Mouse (Mus musculus) liver, embryonic 16.5 days (tissue): Measurements from ENCODE around the gene Gpatch8. TPM values are rescaled to one million over a fixed set of nuclear protein-coding genes. Genes with fewer than 3 reads are reported as not detected.
A peak's percentile ranks its signal among the peaks of the same experiment; 100 is the strongest.

Experiments
- ATAC-seq: fragments of 200-750 bp; cut with Nextera tagmentation; 2 replicates; pipeline ENCODE4 v1.8.0; 2017; ENCODE audit warnings: low read depth, mild to moderate bottlenecking, moderate number of reproducible peaks, moderate library complexity
- H3K27ac ChIP-seq: fragments of 300-500 bp; sonication (generic); 2 replicates; pipeline ENCODE4 v1.5.1; 2014; ENCODE audit warnings: mild to moderate bottlenecking, low read length
- H3K27me3 ChIP-seq: fragments of 300-500 bp; sonication (generic); 2 replicates; pipeline ENCODE4 v1.6.1; 2014; ENCODE audit warnings: low read depth, low read length, mixed read lengths; ENCODE audit not compliant: control insufficient read depth, insufficient read depth
- H3K36me3 ChIP-seq: fragments of 300-500 bp; sonication (generic); 2 replicates; pipeline ENCODE4 v1.6.1; 2014; ENCODE audit warnings: mild to moderate bottlenecking; ENCODE audit not compliant: control insufficient read depth, insufficient read depth
- H3K4me1 ChIP-seq: fragments of 300-500 bp; sonication (generic); 2 replicates; pipeline ENCODE4 v1.6.1; 2014; ENCODE audit warnings: low read depth, low read length, mixed read lengths; ENCODE audit not compliant: control insufficient read depth
- H3K4me2 ChIP-seq: fragments of 300-500 bp; sonication (generic); 2 replicates; pipeline ENCODE4 v1.6.1; 2014; ENCODE audit warnings: low read depth, low read length, mixed read lengths
- H3K4me3 ChIP-seq: fragments of 300-500 bp; sonication (generic); 2 replicates; pipeline ENCODE4 v1.5.1; 2014; ENCODE audit warnings: low read depth, mild to moderate bottlenecking, low read length
- H3K9ac ChIP-seq: fragments of 300-500 bp; sonication (generic); 2 replicates; pipeline ENCODE4 v1.6.1; 2014; ENCODE audit warnings: low read depth, low read length
- H3K9me3 ChIP-seq: fragments of 300-500 bp; sonication (generic); replicated peaks from 2 replicates; pipeline ENCODE4 v1.6.1; 2016; ENCODE audit warnings: low read length; ENCODE audit not compliant: control insufficient read depth
- WGBS: fragments of 180-500 bp; shearing (Covaris S2); extraction: QIAGEN DNeasy Blood & Tissue Kit; methylation state at CpG from one replicate; pipeline ENCODE4 v1.1.7; 2014; ENCODE audit not compliant: insufficient replicate concordance; 5-methylcytosine and 5-hydroxymethylcytosine counted together
- polyA plus RNA-seq: library from polyadenylated mRNA; unstranded; fragments of >200 nt; fragmentation: Nextera tagmentation; extraction: Ambion mirVana; gene quantifications from 2 replicates; pipeline ENCODE4 v1.2.1, GENCODE M21; 2015

Gpatch8 gene
- polyA plus RNA-seq, 1 experiment from 2014 or later = 18.6 TPM

DNA sequence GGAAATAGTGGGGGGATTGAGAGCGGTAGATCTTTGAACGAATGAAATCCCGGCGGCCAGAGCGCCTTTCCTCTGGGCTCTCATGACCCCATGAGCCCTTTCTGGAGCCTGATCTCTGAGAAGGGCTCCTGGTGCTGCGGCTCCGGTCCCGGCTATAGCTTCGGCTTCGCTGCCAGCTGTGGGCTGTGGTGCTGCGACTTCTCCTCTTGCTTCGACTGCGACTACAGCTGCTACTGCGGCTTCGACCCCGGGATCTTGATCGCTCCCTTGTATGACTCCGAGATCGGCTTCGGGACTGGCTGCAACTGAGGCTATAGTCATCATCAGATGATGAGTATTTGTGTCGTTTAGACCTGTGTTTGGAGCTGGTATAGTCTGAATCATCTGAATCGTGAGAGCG, 76.6 kb downstream of the Gpatch8 start:
- Histone ChIP-seq H3K4me3 (no peak overlapping the region), H3K9ac (no peak overlapping the region), H3K4me1 (peaks cover 5% of the 10 kb centered on the region), H3K36me3 (peaks cover 42% of the 10 kb centered on the region), H3K9me3 (no peaks in the 10 kb centered on the region), H3K27ac (no peak overlapping the region), H3K4me2 (no peak overlapping the region), H3K27me3 (no peaks in the 10 kb centered on the region)
- WGBS = 92% methylated on average over 23 of the region's 23 CpGs
- no peak for ATAC-seq

GRCm38 (mm10) chr11:102478671-102479070, 77.5 kb downstream of the Gpatch8 start:
- no peak overlapping the region for H3K9ac ChIP-seq

DNA sequence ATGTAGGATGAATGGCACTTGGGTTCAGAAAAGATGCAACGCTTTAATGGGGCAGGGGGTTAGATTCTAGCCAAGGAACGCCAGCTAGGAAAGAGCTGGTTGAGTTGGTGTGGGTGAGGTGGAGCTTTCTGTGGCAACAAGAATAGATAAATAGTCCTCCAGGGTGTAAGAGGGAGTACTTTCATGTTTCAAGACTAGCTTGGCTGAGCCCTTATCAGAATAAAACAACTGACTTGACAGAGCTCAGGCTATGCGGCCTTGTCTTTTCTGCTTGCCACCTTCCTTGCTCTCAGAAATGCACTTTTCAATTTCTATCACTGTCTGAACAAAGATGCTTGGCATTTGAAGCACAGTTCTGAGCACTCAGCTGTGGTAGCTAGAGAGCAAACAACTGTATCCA, 81.2 kb downstream of the Gpatch8 start:
- no peak overlapping the region for H3K27ac ChIP-seq
- WGBS = 44% methylated on average over 3 of the region's 3 CpGs
- H3K9ac ChIP-seq = no peak overlapping the region
- peaks cover 17% of the 10 kb centered on the region for H3K36me3 ChIP-seq
- no peaks in the 10 kb centered on the region for H3K27me3 ChIP-seq
- H3K9me3 ChIP-seq = no peaks in the 10 kb centered on the region
- H3K4me2 ChIP-seq = no peak overlapping the region
- ATAC-seq = no peak
- H3K4me1 ChIP-seq = peaks cover 11% of the 10 kb centered on the region
- no peak overlapping the region for H3K4me3 ChIP-seq

More at GRCm38 (mm10) chr11:102478671-102479070, 77.5 kb downstream of the Gpatch8 start:
- Histone ChIP-seq H3K4me2 (no peak overlapping the region), H3K4me3 (no peak overlapping the region), H3K27me3 (no peaks in the 10 kb centered on the region), H3K4me1 (peaks cover 5% of the 10 kb centered on the region), H3K9me3 (no peaks in the 10 kb centered on the region), H3K36me3 (peaks cover 40% of the 10 kb centered on the region), H3K27ac (no peak overlapping the region)
- ATAC-seq = 0 out of 2 replicates have a peak, but pooled peaks have one; percentile 21
- 83% methylated on average over 3 of the region's 3 CpGs for WGBS

DNA sequence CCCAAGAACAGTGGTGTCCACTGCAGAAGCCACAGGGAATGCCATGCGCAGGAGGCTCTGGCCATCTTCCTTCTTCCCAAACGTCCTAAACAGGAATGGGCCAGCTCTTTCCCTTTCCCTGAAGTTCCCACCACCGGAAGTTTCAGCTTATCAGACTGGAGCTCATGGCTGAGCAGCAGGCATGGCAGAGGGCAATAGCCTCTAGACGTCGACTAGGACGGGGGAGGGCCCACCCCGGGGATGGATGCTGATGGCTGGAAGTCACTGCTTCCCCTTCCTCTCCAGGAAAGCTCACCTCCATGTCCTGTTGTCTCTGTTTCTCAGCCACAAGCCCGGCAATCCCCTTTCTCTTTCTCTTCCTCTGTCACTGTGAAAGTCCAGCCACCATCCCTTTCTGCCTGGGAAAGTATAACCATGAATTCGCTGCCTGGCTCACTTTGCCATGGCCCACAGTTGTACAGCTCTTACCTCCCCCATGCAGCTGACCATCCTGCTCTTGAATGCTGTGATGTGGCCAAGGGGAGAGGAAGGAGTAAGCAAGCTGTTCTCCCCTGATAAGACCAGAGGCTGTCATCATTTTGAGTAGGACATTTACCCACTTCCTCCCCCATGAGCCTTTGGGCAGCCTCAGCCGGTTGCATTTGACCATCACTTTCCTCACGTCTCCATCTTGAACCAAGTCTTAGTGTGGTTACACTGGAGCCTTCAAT, 86.4 kb downstream of the Gpatch8 start, which contains the start of gene Itga2b:
Gene Itga2b, minus strand, starts transcription at position 475 of the 710 bp plus-strand sequence.
- Histone ChIP-seq H3K4me3 (peak within 1 kb of the TSS; percentile 23; the same call in 1 of the 2 replicates), H3K27ac (peak within 1 kb of the TSS; percentile 52; the same call in 1 of the 2 replicates), H3K36me3 (no peaks in the 10 kb centered on the region), H3K9ac (peak within 1 kb of the TSS; percentile 35; the same call in 1 of the 2 replicates), H3K27me3 (no peaks in the 10 kb centered on the region), H3K4me2 (peak within 1 kb of the TSS; percentile 38; the same call in 1 of the 2 replicates), H3K4me1 (peaks cover 37% of the 10 kb centered on the region), H3K9me3 (no peaks in the 10 kb centered on the region)
- ATAC-seq = peak; percentile 48
- 13% methylated on average over 11 of the region's 11 CpGs for WGBS

DNA sequence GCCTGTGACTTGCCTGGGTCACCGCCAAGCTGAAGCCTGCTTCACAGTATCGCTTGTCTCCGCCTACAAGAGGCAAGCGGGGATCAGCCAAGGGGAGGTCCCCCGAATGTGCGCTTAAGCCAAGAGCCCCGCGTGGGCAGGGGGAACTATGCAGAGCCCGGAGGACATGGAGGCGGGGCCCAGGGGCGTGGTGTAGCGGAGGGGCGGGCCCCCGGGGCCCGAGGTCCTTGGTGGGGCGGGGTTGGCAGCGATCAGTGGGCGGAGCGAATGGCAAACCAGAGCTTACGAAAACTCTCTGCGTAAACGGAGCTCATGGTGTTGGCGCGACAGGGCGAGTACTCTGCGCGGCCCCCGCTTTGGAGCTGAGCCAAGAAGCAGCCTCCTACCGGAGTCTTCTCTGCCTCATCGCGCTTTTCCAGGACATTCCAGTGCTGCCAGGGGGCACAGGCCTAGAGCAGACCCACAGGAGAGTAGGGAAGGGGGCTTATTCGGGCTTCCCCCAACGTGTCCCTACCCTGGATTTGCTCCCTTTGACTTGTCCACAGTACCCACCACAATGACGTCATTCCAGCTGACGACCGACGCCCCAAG, 89.1 kb downstream of the Gpatch8 start:
- Histone ChIP-seq H3K4me3 (peak overlapping the region; percentile 60), H3K4me2 (peak overlapping the region; percentile 92), H3K9ac (peak overlapping the region; percentile 61), H3K27me3 (no peaks in the 10 kb centered on the region), H3K27ac (peak overlapping the region; percentile 45), H3K4me1 (peaks cover 37% of the 10 kb centered on the region), H3K9me3 (no peaks in the 10 kb centered on the region), H3K36me3 (no peaks in the 10 kb centered on the region)
- ATAC-seq = peak; percentile 92
- under 1% methylated on average over 37 of the region's 37 CpGs for WGBS

DNA sequence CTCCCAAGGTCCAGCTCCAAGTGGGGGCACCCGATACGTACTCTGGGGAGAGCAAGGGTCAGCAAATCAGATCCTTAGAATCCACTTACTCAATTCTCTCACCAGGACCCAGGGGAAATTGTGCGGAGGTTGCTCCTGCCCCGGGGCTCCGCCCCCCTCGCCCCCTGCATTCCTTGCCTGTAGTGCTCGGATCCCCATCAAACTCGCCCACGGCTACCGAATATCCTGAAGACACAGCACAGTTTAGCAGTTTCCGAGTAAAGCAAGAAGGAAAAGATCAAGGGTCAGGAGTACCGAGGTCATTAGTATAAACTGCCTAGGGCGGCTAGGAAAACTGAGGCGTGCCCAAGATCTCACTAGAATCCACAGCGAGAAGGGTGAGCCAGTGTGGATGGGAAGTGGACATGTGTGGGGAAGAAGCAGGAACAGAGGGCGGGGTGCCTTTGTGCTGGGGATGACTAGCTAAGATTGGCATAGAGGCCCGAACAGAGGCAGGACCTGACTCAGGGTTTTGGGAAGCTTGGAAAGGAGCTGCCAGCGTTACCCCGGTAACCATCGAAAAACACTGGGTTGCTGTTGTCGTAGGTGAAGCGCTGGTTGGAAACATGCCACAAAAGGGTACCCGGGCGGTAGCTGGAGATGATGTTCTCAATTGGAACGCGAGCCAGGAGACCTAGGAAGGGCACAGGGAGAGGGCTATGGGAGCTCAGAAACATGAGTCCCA, 90.3 kb downstream of the Gpatch8 start:
- Histone ChIP-seq H3K4me3 (no peak overlapping the region), H3K4me2 (no peak overlapping the region), H3K36me3 (no peaks in the 10 kb centered on the region), H3K9me3 (no peaks in the 10 kb centered on the region), H3K4me1 (peaks cover 37% of the 10 kb centered on the region), H3K27me3 (no peaks in the 10 kb centered on the region), H3K9ac (no peak overlapping the region), H3K27ac (no peak overlapping the region)
- ATAC-seq = no peak
- WGBS = 63% methylated on average over 26 of the region's 26 CpGs

DNA sequence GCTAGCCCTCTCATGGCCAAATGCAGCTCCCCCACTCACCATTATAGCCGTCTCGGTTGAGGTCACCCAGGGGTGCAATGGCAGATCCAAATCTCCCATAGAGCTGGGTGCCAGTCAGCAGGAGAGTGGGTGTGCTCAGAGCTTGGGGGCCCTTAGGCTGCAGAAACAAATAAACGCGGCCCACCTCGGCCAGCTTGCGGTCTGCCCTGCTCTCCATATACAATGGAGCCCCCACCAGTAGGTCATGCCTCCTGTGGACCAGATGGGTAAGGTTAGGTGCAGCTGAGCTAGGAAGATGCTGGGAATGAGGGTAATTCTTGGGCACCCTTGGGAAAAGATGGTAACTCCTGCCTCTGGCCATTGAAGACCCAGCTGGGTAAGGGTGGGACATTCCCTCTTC, 91.3 kb downstream of the Gpatch8 start:
- no peaks in the 10 kb centered on the region for H3K27me3 ChIP-seq
- H3K4me2 ChIP-seq = no peak overlapping the region
- H3K27ac ChIP-seq = no peak overlapping the region
- no peaks in the 10 kb centered on the region for H3K36me3 ChIP-seq
- H3K9ac ChIP-seq = no peak overlapping the region
- no peak overlapping the region for H3K4me3 ChIP-seq
- 85% methylated on average over 6 of the region's 6 CpGs for WGBS
- no peaks in the 10 kb centered on the region for H3K9me3 ChIP-seq
- no peak for ATAC-seq
- H3K4me1 ChIP-seq = peaks cover 29% of the 10 kb centered on the region

DNA sequence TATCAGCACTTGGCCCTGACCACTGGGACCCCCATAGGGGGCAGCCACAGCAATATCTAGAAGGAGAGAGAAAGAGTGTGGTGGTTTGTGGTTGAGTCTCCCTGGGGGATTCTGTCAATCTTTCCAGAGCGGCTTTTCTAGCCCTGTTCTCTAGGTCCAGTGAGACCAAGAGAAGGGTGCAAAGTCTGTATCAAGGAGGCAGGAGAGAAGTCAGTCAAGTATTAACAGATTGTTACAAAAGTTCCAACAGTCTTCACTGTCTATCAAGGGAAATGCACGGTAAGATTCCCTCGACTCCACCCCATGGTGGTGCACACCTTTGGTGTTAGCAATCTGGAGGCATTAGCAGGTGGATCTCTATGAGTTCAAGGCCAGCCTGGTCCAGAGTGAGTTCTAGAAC, 94.4 kb downstream of the Gpatch8 start:
- no peaks in the 10 kb centered on the region for H3K9me3 ChIP-seq
- peaks cover 3% of the 10 kb centered on the region for H3K4me1 ChIP-seq
- no peaks in the 10 kb centered on the region; the same call in 1 of the 2 replicates for H3K27me3 ChIP-seq
- no peaks in the 10 kb centered on the region for H3K36me3 ChIP-seq
- no peak overlapping the region for H3K27ac ChIP-seq
- no peak overlapping the region for H3K9ac ChIP-seq
- no peak overlapping the region for H3K4me2 ChIP-seq
- H3K4me3 ChIP-seq = no peak overlapping the region
- ATAC-seq = no peak
- 47% methylated on average over 3 of the region's 3 CpGs for WGBS
